Mouse (Mus musculus) embryo, embryonic 10 days (tissue): Measurements from ENCODE around the gene Cers1.

Experiments
- DNase-seq: peaks from one replicate; pipeline ENCODE4 v3.0.0-alpha.2; 2015; ENCODE audit warnings: low spot score

Gene Cers1

DNA sequence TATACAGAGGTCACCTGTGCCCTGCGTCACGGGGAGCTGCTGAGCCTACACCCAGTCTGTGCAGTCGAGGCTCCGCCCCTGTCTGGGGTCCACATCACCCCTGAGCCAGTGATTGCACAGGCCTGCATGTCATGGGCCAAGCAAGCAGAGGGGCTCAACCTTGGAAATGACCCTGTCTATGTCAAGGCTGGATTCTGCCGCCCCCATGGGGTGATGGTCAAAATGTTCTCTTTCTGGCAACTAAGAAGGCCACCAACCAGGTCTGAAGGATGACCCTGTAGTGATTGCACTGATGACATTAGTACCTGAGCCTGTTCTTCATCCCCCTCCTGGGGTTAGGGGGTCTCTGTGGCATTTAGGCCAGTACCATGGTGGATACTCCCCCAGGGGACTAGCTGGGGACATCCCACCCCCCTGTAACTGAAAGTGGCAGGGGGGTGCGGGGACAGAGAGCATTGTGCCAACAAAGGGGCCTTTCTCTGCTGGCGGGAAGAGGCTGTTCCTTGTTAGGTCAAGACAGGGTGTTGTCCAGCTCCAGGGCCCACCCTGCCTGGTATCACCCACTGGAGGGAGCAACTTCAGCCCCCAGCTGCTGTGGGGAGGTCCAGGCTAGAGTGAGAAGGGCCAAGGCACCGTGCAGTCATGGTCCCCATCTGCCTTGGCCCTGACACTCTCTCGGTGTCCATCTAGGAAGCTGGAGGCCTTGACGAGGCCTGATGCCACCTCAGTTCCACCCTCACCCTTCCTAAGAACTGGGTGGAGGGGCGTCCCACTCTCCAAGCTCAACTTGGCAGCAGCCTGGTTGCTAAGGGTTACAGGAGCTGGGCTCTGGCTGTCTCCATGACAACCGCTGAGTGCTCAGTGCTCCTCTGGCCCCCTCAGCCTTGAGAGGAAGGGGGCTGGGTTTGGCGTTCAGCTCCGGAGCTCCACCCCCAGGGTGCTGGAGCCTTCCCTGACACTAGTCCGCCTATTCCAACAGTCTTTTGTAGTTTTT is 1.2 kb downstream of the Cers1 start:
- peak; percentile 93 for DNase-seq

- no peak for DNase-seq
Observed at GRCm38 (mm10) chr8:70317872-70318271, 2.3 kb downstream of the Cers1 start.

DNA sequence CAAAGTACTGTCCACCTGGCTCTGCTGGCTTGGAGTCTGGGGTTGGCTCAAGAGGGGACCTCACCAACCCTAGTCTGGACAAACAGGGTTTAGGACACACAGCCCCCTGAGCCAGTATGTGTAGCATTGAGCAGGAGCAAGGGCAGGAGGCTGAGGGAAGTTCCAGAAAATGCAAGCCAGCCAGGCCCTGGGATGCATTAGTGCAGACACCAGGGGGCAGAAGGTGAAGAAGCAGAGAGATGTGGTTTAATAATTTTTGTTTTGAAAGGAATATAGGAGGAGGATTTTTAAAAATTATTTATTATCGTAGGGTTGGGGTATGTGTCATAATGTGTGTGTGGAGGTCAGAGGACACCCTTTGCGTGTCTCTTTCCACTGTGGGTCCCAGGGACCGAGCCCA is 8.1 kb downstream of the Cers1 start:
- DNase-seq = no peak

GRCm38 (mm10) chr8:70327512-70327911 is 11.9 kb downstream of the Cers1 start:
- DNase-seq = no peak

DNA sequence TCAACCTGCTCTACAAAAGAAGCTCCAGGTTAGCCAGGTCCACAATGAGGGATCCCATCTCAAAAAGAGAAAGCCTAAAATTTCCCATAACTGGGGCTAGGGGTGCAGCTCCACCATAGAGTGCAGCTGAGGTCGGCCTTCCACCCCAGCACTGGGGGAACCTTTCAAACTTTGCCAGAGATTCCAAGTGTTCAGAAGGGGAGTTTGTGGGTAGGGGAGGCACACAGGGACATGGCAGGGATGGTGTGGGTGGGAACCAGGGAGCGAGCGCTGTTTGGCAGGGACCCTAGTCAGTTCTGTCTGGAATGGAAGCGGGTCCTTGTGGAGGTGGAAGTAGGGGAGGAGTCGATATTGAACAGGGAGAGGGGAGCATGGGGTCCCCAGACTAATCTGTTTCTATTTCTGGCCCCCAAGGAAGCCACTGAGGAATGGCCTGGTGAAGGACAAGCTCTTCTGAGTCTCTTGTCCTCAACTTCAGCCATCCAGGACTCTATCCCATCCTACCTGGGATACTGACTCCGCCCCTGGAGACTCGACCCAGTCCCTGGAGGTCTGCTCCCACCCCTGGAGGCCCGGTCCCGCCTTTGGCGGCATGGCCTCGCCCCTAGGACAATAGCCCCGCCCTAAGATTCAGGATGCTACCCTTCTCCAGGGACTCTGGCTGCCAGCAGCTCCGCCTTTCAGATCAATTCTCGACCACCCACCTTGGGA is 13.7 kb downstream of the Cers1 start, which contains the start of gene Gdf1:
Gene Gdf1 (plus strand): TSS at position 694 of the 711 bp plus-strand sequence.
- DNase-seq = peak; percentile 76

DNA sequence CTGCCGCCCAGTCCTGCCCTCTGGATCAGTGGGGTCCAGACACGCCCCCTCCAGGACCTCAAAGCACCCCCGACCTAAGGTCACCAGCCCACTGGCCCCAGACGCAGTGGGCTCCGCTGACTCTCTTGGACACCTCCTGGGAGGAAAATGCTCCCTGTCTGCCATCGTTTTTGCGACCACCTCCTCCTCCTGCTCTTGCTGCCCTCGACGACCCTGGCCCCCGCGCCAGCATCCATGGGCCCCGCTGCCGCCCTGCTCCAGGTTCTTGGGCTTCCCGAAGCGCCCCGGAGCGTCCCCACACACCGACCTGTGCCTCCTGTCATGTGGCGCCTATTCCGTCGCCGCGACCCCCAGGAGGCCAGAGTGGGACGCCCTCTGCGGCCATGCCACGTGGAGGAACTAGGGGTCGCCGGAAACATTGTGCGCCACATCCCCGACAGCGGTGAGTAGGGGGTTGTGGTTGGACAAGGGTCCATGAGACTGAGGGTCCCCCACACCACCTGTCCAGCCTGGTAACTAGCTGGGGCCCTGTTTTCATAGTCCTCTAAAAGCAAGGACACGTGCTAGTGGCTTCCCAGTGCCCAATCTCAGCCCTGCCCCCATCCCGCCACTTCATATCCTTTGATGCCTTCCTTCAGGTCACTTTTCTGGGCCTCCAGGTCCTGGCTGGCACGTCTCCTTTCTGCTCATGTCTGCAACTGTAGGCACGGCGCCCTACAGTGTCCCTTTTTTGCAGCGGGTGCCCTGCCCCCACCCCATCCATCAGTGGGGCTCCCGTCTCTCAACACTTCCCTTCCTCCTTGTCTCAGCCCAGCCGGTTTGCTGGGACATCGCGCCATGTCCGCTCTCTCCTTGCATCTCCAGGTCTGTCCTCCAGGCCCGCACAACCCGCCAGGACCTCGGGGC is 14.5 kb downstream of the Cers1 start:
- peak; percentile 60 for DNase-seq

DNA sequence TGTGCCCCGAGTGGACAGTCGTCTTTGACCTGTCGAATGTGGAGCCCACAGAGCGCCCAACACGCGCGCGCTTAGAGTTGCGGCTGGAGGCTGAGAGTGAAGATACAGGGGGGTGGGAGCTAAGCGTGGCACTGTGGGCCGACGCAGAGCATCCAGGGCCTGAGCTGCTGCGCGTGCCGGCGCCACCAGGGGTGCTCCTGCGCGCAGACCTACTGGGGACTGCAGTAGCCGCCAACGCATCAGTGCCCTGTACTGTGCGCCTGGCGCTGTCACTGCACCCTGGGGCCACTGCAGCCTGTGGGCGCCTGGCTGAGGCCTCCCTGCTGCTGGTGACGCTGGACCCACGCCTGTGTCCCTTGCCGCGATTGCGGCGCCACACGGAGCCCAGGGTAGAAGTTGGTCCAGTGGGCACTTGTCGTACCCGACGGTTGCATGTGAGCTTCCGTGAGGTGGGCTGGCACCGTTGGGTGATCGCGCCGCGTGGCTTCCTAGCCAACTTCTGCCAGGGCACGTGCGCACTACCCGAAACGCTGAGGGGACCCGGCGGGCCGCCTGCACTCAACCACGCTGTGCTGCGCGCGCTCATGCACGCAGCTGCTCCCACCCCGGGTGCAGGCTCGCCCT is 15.3 kb downstream of the Cers1 start:
- DNase-seq = peak; percentile 88

- DNase-seq = no peak
Observed at GRCm38 (mm10) chr8:70331526-70331925, 16.0 kb downstream of the Cers1 start.

GRCm38 (mm10) chr8:70332070-70332877 is 16.7 kb downstream of the Cers1 start:
- peak; percentile 80 for DNase-seq

- DNase-seq = no peak
Observed at GRCm38 (mm10) chr8:70332878-70333202, 17.3 kb downstream of the Cers1 start.

GRCm38 (mm10) chr8:70338931-70339330 is 23.4 kb downstream of the Cers1 start:
- no peak for DNase-seq

DNA sequence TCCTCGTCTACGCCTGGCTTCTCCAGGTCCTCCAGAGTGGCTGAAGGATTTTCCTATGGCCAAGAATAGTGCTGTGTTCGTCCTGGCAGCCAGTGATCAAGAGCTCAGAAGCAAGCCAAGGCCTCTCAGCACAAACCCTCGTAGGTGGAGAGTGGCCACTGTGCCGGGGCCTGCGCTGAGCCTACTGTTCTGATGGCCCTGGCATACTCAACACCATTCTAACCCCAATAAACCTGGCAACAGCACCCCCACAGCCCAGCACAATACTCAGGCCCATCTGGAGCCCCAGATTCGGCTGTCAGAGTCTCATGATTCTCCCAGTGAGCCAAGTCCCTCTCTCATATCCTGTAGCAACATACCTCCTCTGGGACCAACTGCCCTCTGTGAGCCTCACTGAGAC is 25.1 kb downstream of the Cers1 start:
- DNase-seq = no peak

DNA sequence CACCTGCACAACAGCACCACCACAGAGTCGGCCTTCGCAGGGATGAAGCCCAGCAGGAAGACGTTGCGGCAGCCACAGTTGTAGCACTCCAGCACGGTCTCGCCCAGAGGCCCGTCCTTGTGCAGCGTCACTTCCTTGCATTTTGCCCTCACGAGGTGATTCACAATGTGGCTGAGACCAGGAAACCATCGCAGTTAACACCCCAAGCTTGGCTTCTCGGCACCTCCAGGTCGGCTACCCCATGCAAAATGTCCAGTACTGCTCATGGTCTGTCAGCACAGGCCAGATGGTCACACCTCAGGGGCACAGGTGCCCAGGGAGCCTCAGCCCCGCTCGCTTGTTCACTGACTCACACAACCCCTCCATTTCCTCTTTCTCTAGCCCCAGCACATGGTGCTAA is 26.4 kb downstream of the Cers1 start:
- DNase-seq = no peak

DNA sequence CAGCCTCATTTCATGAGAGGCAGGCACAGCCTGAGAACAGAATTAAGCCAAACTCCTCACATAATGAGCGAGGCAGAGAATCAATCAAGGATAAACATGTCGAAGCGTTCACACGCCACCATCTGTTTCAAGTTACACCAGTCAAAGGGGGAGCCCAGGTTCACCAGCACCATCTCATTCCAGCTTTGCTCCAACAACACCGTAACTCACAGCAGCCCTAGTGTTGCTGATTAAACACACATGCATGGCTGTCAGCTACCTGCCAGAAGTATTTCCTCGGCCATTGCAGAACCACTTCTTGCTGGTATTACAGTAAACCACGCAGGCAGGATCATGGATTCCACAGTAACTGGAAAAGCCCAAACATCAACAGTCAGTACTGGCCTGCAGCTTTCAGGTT is 27.5 kb downstream of the Cers1 start:
- peak; percentile 65 for DNase-seq

GRCm38 (mm10) chr8:70343696-70344095 is 28.1 kb downstream of the Cers1 start:
- peak; percentile 42 for DNase-seq

GRCm38 (mm10) chr8:70344279-70344678 is 28.7 kb downstream of the Cers1 start:
- no peak for DNase-seq

- DNase-seq = no peak
Observed at GRCm38 (mm10) chr8:70347443-70347842, 31.9 kb downstream of the Cers1 start.

DNA sequence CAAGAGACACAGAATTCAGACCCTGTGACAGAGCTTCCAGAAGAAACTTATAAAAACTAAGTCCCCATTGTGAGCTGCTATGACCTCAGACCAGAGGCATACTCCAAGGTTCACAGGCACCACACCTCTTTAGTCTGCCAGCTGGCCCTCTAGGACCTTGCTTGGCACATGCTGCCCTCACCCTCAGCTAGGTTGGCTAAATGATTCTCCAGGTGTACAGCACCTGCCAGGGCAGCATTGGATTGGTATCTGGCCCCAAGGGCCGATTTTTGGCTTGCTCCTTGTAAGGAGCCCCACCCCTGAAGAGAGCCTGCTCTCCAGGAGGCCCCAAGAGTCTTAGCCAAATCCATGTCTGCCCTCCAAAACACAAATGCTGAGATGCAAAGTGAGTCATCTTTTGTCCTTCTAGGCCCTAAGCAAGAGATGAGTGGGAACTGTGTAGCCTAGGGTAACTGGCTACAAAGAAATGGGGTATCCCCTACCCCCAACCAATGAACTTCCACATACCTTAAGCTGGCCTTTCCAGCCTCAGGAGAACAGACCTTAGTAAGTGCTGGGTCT is 32.4 kb downstream of the Cers1 start:
- DNase-seq = no peak

GRCm38 (mm10) chr8:70351035-70351999 is 35.7 kb downstream of the Cers1 start:
- no peak for DNase-seq
